Mouse (Mus musculus): ENCODE measurements around the gene Top3a.
"Not testable (repeated sequence)": the region's sequence is repeated elsewhere in the genome, so short reads cannot be mapped to it uniquely, and the experiment has no call there.

Gene Top3a

DNA sequence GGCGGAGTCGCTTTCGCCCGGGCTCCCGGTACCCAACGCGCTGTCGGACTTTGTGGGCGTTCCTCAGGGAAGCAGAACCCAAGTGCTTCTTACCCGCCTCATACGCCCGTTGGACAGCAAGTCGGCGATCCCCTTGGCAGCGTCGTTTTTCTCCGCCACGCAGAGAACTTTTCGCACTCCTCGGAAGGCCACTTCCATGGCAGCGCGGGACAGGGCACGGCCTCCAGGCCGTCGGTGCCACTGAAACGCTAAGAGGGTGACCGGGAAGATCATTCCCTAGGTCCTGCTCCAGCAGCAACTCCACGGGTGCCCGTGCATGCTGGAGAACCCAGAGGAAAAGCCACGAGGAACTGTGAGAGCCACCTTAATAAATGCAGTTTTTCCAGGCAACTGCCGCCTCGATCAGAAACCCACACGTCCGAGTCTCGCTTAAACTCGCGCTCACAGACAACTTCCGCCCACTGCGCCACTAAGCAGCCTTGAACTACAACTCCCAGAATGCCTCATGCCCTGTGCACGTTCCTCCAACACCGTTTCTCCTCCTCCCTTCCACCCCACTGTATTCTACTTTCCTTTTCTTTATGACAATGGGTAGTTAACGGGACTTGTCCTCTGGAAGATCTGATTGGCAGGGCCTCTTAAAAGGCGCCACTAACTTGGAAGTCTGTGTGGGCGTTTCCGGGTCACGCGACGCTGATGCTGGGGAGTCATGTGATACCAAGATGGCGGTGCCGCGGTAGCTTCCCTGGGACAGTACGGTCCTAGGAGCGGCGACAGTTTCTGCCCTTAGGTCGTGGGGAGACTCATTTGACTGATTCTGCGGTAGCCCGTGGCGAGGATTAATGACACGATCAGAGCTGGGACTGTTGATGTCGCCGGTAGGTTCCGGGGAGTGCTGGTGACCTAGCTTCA, at the start of gene Top3a, which contains the start of gene Smcr8:
Gene Top3a, minus strand, starts transcription at position 537 of the 912 bp plus-strand sequence.
Gene Smcr8, plus strand, starts transcription at position 696 of the 912 bp plus-strand sequence.
- peak; percentile 99 for DNase-seq (ENCODE audit: low read depth)

DNA sequence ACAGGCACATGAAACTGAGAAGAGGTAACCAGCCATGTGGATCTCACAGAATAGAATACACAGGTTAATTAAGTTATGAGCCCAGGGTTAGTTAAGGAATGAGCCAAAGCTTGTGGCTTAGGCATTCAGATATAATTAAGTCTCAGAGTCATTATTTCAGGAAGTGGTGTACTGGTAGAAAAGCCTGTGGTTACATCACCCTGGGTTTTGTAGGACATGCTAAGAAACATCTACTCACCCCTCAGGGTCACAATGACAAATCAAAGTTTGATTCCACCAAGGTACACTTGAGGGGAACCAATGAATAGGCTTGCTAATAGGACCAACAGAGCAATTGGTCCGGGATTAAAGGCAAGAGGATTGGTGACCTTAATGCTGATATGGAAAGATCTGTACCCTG, 49.5 kb upstream of the Top3a start:
- peak; percentile 81 for DNase-seq (ENCODE audit: low read depth)

DNA sequence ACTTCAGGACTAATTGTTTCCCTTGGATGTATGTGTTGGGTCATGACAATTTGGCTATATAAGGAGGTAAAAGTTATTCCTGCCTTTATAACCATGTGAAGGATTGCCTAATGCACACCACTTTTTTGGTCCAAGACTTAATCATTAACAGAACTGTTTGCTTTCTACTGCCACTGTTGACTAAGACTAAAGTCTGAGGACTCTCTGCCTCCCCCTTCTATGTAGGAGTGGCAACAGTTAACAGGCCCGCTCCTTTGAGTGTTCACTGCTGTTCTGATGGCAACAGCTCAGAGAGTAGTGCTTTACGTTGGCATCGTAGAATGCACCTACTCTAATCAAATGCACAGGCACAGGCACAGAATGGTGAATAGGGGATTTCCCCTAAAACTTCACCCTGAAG, 48.0 kb upstream of the Top3a start:
- no peak for DNase-seq (ENCODE audit: low read depth)

DNA sequence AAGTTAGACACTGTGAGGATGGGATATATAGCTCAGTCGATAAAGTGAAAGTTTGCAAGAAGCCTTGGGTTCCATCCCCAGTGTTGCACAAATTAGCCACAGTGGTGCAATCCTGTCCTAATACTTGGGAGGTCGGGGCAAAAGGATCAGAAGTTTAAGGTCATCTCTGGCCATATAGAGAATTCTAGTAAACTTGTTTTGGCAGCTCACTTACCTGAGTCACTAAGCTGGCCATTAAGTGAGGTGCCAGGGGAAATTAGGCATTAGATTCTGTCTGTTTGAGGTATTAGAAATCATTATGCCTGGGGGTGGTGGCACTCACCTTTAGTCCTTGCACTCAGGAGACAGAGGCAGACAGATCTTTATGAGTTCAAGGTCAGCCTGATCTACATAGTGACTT, 46.6 kb upstream of the Top3a start:
- no peak for DNase-seq (ENCODE audit: low read depth)

DNA sequence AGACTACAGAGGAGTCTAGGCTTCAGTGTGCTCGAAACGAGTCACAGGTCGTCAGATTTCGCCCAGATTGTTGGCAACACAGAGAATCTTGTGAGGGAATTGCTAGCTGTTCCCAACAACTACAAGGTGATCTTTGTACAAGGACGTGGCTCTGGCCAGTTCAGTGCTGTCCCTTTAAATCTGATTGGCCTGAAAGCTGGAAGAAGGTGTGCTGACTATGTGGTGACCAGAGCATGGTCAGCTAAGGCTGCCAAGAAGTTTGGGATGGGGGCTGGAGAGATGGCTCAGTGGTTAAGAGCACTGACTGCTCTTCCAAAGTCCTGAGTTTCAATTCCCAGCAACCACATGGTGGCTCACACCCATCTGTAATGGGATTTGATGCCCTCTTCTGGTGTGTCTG, 39.2 kb upstream of the Top3a start:
- no peak for DNase-seq (ENCODE audit: low read depth)

DNA sequence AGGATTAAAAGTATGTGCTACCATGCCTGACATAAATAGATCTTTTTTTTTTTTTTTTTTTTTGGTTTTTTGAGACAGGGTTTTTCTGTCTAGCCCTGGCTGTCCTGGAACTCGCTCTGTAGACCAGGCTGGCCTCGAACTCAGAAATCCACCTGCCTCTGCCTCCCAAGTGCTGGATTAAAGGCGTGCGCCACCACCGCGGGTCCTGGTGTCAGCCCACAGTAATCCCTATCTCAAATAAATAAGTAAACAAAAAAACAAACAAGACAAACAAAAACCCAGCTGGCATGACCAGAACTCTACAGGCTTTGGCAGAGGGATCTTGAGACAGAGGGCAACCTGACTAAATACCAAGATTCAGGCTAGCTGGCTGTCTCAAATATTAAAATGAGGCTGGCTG, 34.5 kb upstream of the Top3a start, which contains the start of gene Shmt1:
Gene Shmt1, minus strand, starts transcription at position 101 of the 400 bp plus-strand sequence.
- DNase-seq (ENCODE audit: low read depth): not testable (repeated sequence)

DNA sequence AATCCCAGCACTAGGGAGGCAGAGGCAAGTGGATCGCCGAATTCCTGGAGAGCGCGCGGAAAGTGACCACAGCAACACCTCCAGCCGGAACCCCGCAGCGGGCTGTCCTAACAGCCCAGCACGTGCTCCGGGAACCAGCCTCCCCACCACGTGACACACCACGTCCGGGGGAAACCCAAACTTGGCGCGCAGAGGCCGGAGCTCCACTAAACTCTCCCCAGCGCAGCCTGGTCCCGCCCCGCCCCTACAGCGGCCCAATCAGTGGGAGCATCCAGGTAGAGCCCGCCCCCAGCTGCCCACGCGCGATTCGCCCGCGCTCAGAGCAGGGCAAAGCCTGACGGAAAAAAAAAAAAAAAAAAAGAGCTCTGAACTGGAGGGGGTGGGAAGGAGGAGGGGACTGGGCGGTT, 33.9 kb upstream of the Top3a start:
- DNase-seq (ENCODE audit: low read depth): peak; percentile 98

DNA sequence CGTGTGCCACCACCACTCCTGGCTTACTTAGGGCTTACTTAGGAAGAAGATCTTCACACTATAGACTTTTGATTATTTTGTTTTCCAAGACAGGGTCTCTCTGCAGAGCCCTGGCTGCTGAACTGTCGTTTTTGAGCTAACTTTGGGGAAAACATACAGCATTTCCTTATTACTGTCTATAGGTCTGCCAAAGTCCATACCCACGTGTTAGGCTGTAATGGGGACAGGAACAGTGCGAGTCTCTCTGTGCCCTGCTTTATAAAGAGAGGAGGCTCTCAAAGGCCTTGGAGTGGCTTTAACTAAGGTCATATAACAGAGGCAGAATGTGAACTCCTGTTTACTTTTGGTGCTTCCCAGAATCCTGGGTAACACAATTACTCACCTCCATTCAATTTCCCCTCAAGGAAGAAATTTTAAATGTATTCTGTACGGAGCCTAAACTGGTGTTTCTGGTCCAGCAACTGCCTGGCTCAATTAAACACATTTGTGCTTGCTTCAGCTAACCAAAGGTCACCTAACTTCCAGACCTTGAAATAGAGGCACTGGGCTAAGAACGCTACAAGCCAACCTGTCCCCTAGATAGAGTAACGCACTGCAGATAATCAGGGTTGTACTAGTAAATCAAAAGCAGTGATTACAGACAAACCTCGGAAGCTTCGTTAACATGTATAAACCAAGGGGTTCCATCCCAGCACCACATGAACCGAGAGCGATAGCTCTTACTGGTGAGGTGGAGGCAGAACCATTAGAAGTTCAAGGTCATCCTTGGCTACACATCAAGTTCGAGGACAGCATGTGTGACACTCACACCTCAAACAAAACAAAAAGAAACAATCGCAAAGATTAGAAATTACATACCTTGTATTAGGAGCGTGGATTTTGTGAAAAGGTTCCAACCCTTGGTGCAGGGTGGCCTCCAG, 33.1 kb upstream of the Top3a start:
- peak; percentile 19 for DNase-seq (ENCODE audit: low read depth)

DNA sequence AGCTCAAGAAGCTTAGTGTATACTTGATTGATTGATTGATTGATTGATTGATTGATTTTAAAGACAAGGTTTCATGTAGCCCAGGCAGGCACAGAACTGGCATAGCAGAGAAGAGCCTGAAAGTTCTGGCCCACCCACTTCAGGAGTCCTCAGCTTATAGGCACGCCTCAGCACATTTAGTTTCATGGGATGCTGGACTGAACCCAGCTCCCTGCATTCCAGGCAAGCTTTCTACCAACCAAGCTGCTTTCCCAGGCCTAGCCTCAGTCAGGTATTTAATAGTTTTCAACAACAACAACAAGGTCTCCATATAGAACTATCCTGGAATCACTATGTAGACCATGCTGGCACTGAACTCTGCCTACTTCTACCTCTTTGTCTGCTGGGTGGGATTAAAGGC, 32.4 kb upstream of the Top3a start:
- no peak for DNase-seq (ENCODE audit: low read depth)

DNA sequence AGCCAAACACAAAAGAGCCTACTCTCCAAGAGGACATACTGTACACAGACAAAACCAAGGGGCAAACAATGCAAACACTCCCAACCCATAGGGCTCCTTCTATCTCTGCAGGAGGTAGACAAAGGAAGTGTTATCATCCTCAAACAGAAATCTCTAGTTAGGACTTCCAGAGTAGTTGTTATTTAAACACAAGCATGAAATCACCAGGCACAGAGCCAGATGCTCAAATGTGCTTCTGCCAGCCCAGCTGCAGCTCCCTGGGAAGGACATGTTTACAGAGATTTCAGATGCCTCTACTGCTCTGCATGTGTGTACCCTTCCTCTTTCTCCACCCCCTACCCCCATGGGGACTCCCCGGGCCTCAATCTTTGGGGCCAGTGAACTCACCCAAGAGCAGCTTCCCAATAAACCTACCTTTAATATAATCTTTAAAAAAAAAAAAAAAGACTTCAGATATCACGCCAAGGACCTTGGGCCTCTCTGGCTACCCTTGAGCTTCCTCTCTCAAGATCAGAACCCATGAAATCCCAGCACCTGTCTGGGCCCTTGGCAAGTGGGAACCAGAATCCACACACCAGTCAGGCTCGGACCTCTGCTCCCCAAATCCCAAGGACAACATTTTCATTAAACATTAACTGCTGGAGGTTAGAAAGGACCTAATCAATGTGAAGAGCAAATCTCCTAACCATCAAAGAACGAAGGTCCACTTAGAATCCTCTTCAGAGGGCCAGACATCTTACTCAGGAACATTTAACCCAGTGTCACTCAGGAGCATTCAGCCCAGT, 31.3 kb upstream of the Top3a start:
- peak; percentile 38 for DNase-seq (ENCODE audit: low read depth)

DNA sequence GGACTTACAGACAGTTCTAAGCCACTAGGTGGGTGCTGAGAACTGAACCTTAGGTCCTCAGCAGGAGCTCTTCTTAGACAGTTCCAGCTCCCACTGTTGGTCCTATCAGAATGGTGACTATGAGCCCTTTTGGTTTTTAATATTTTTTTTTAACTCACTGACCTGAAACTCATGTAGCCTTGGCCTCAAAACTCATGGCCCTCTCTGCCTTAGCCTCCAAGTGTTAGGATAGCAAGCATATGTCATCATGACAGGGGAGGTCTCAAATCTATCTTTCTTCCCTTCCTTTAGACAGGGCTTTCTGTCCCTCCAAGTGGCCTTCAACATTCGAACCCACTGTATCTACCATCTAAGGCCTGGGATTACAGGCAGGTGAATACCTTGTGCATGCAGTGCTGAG, 23.7 kb upstream of the Top3a start:
- no peak for DNase-seq (ENCODE audit: low read depth)

DNA sequence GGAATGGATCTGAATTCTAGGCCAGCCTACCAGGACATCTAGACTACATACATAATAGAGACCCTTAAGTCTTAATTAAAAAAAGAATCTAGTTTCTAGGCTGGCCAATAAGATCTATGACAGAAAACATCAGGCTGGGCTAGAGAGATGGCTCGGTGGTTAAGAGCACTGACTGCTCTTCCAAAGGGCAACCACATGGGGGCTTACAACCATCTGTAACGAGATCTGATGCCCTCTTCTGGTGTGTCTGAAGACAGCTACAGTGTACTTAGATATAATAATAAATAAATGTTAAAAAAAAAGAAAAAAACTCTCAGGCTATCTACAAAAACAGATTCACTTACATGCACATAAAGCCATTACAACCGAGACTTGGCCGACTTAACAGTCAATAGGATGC, 22.8 kb upstream of the Top3a start:
- no peak for DNase-seq (ENCODE audit: low read depth)

DNA sequence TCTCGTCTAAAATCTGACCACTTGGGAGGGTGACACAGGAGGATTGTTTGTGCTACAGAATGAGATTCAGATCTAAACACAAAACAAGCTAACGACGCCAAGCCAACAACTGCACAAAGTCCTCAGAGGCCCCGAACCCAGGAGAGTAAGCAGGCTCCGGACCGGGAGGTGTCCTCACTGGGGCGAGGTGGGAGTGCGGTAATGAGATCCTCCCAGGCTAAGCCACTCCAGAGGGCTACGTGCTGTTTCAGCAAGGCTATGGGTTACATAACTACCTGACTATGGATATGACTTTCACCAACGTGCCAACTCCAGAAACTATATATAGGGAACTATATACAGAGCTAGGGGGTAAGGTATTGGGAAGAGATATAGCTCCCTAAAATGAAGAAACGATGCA, 19.2 kb upstream of the Top3a start:
- no peak for DNase-seq (ENCODE audit: low read depth)

DNA sequence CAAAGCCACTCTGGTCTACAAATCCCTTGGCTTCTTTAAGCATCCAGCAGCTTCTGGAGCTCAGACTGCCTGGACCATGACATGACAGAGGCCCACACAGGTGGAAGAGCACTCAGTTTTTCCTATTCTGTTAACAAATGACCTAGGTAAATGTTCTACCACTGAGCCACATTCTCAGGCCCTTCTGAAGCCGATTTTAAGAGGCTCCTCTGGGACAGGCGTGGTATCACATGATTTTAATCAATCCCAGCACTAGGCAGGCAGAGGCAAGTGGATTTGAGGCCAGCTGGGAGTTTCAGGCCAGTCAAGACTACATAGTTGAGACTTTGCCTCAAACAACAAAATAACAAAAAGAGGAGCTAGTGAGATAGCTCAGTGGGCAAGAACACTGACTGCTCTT, 13.3 kb upstream of the Top3a start:
- no peak for DNase-seq (ENCODE audit: low read depth)

DNA sequence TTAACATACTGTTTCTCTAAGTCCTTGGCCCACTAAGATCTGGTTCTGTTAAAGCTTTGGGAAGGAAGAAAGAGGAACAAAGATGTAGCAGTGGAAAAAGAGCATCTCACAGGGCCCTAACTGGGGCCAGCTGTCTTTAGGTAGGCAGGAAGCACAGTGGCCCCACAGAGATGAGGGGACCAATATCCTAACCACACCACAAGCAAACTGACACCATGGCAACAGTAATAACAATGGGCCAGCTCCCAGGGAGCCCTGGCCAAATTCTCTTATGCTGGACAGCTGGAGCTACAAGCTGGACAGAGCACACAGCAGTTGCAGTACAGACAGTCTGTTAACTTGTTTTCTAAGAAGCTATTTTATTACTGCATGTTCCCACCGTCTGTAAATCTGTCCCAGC, 10.4 kb upstream of the Top3a start:
- DNase-seq (ENCODE audit: low read depth): peak; percentile 66

DNA sequence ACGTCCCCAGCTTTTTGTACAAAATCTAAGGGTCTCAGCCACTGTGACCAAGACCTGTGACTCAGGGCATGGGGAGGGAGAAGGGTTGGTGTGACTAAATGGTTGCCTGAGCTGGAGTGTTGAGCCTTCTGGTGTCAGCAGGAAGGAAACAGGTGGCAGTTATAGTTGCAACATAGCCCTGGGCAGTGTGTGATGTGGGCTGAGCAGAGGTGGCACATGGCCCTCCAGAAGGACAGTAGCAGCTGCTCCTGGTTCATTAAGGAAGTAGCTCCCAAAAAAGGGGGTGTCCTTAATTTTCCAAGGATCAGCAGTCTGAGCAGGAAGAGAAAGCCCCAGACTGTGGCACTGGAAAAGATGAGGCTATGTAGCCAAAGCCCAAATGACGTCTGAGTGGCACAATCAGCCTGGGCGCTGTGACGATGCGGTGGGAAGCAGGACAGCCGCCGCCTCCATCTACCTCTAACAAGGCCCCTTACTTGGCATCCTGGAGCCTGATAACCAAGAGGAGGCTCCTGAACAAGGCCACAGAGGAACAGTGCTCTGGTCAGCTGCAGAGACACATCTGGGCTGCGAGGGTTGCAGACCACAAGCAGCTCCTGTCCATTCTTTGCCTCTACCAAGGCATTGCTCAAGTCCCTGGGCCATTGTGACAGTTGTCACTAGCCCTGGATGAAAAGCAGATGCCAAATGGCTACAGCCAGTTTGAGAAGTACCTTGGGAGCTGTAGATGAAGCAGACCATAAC, 7.2 kb upstream of the Top3a start:
- peak; percentile 92 for DNase-seq (ENCODE audit: low read depth)

DNA sequence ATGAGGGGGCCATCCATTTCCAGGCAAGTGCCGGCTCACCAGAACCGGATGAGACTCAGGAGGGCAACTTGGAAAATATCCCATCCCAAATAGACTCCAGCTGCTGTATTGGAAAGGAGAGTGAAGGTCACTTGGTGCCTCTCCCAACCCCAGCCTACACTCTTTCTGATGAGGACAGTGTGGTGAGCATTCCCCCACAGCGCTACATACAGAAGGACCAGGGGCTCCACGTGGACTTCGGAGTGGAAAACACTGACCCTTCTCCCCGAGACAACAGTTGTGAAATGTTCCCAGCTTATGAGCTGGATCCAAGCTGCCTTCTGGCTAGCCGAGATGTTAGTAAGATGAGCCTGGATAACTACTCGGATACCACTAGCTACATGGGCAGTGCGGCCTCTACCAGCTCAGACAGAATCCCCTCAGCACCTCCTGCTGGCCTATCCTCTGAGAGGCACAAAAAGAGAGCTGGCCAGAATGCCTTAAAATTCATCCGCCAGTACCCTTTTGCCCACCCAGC, 2.6 kb upstream of the Top3a start:
- DNase-seq (ENCODE audit: low read depth): no peak

DNA sequence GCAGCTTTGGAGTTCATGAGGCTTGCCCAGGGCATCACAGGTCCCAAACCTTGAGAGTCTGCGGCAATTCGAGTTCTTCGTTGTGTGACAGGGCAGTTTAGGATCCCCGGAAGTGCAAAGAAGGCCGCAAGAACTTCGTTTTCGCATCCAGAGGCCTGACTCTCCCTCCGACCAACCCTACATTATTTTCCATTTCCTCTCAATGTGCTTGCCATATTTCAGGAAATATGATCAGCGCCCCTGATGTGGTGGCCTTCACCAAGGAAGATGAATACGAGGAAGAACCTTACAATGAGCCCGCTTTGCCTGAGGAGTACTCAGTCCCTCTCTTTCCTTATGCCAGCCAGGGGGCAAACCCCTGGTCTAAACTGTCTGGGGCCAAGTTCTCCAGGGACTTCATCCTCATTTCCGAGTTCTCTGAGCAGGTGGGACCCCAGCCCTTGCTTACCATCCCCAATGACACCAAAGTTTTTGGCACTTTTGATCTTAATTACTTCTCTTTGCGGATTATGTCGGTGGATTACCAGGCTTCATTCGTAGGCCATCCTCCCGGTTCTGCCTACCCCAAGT, 721 bp upstream of the Top3a start:
- DNase-seq (ENCODE audit: low read depth): no peak

DNA sequence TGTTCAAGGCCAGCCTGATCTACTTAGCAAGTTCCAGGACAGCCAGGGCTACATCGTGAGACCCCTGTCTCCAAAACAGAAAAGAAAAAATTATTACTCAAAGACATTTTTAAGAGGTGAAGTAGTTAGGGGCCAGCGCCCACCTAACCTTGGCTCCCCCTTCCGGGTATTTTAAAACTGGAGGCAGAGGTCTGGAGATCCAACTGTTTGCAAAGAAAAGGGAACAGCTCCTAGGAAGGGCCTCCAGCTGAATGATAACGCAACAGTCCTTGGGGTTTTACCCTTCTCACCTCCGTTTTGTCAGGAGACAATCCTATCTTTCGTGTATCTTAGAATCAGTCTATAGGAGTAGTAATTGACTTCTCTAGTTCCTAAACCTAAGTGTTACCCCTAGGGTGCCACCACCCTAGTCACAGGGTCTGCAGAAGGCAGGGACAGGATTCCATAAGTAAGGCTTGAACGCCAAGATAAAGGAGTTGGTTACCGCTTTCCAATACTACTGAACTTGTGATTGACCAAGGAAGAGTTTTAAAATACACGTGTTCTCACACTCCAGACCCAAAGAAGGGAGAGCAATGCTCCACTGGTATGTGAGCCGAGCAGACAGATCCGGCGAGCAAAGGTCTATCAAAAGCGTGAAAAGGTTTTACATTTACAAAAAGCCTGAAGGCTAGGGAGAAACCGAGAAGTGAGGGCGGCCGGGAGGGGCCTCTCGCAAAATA, 897 bp downstream of the Top3a start:
- DNase-seq (ENCODE audit: low read depth): no peak

DNA sequence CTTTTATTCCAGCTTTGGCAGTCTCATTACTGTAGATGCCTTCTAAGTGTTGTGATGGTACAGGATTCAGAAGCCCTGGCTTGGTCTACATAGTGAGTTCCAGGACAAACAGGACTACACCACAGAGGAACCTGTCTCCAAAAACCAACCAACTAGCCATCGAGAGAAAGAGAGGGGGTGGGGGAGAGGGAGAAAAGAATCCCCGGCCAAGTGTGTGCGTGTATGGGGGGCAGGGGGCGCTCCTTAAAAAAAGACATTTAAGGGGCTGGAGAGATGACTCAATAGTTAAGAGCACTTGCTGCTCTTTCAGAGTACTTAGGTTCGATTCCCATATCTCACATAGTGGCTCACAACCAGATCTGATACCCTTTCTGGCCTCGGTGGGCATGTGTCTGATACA, 1.6 kb downstream of the Top3a start:
- DNase-seq (ENCODE audit: low read depth): peak; percentile 36
